Mouse (Mus musculus): Measurements from ENCODE around the gene Tbr1. TPM values are rescaled to one million over a fixed set of nuclear protein-coding genes. Genes with fewer than 3 reads are reported as not detected.

Tbr1 gene
- polyA plus RNA-seq, 1 experiment from 2014 or later = 0.09 TPM

DNA sequence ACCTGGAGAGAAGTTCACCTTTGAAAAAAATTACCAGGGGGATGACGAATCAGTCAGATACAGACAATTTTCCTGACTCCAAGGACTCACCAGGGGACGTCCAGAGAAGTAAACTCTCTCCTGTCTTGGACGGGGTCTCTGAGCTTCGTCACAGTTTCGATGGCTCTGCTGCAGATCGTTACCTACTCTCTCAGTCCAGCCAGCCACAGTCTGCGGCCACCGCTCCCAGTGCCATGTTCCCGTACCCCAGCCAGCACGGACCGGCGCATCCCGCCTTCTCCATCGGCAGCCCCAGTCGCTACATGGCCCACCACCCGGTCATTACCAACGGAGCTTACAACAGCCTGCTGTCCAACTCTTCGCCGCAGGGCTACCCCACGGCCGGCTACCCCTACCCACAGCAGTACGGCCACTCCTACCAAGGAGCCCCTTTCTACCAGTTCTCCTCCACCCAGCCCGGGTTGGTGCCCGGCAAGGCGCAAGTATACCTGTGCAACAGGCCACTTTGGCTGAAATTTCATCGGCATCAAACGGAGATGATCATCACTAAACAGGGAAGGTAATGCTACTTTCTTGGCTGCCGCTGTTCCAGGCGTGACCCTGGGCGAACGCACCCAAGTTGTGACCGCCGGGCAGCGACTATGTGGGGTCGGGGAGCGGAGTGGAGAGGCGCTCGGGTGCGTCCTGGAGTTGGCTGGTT is 2.3 kb downstream of the Tbr1 start:
- Histone ChIP-seq H3K4me3 (peak overlapping the region; percentile 16; the same call in 1 of the 2 replicates), H3K27ac (no peak overlapping the region), H3K27me3 (peaks cover 80% of the 10 kb centered on the region), H3K9me3 (no peaks in the 10 kb centered on the region), H3K4me2 (peak overlapping the region; percentile 34), H3K36me3 (no peaks in the 10 kb centered on the region), H3K9ac (no peak overlapping the region), H3K4me1 (peaks cover 17% of the 10 kb centered on the region)
- ATAC-seq (ENCODE audit: borderline replicate concordance, extremely low read depth, low FRiP score, low TSS enrichment) = no peak; the same call in 1 of the 2 replicates
- 2% methylated on average over 39 of the region's 39 CpGs for WGBS

DNA sequence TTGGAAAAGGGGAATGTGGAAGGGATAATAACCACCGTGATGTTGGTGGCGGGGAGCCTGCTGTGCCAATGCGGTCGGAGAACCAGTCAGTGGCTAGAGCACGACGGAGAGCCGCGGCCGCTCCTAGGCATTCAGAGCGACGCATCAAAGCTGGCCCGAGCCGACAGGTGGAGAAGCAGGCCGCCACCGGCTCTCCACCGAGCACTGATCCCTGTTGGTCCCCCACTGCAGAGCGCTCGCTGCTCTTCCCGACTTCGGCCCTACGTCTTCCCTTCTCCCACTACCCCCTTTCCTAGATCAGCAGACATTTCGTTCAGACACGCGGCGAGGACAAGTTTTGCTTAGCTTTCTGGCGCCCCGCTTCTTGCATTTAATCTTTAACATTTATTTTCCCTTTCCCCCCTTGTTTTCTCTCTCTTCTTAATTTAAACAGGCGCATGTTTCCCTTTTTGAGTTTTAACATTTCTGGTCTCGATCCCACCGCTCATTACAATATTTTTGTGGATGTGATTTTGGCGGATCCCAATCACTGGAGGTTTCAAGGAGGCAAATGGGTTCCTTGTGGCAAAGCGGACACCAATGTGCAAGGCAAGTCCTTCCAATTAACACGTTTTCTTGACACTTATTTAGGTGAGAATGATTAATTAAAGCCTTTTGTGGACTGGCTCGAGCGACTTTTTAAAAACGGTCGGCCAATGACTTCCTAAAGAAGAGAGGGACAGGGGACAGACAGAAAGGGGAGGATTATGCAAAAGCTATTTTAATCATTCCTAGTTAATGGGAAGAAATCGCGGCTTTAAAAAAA is 3.0 kb downstream of the Tbr1 start:
- Histone ChIP-seq H3K4me2 (peak overlapping the region; percentile 34), H3K4me3 (peak overlapping the region; percentile 16), H3K27ac (no peak overlapping the region), H3K27me3 (peaks cover 88% of the 10 kb centered on the region), H3K9ac (no peak overlapping the region), H3K4me1 (peaks cover 17% of the 10 kb centered on the region), H3K9me3 (no peaks in the 10 kb centered on the region), H3K36me3 (no peaks in the 10 kb centered on the region)
- ATAC-seq (ENCODE audit: borderline replicate concordance, extremely low read depth, low FRiP score, low TSS enrichment) = no peak
- 1% methylated on average over 39 of the region's 39 CpGs for WGBS

DNA sequence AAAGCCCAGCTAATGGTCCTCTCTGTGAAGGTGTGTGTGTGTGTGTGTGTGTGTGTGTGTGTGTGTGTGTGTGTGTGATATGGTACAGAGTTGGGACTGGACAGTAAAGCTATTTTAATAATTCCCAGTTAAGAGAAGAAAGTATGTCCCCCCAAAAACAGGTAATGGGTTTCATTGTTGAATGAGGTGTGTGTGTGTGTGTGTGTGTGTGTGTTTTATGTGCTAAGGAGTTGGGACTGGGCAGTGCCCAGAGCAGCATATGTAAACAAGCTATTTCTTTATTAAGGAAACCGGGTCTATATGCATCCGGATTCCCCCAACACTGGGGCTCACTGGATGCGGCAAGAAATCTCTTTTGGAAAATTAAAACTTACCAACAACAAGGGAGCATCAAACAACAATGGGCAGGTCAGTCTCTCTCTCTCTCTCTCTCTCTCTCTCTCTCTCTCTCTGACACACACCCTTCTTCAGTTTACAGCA is 3.7 kb downstream of the Tbr1 start:
- no peaks in the 10 kb centered on the region for H3K36me3 ChIP-seq

DNA sequence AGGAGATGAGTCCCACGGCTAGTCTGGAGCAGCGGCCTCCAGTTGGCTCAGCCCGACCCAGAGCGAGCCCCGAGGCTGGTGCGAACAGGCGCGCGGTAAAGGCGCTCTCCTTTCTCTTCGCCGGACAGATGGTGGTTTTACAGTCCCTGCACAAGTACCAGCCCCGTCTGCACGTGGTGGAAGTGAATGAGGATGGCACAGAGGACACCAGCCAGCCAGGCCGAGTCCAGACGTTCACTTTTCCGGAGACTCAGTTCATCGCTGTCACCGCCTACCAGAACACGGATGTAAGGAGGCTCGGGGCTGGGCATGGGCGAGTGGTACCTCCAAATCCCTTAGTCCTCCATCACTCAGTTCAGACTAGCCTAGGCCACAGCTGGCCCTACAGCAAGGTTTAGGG is 4.4 kb downstream of the Tbr1 start:
- 1% methylated on average over 22 of the region's 22 CpGs for WGBS
- no peak for ATAC-seq (ENCODE audit: borderline replicate concordance, extremely low read depth, low FRiP score, low TSS enrichment)
- Histone ChIP-seq H3K9ac (no peak overlapping the region), H3K4me2 (peak overlapping the region; percentile 6; the same call in 1 of the 2 replicates), H3K9me3 (no peaks in the 10 kb centered on the region), H3K27ac (no peak overlapping the region), H3K36me3 (no peaks in the 10 kb centered on the region), H3K27me3 (peaks cover 96% of the 10 kb centered on the region), H3K4me3 (0 out of 2 replicates have a peak overlapping the region, but pooled peaks have one; percentile 1), H3K4me1 (peaks cover 25% of the 10 kb centered on the region)

More for the DNA sequence above, 3.7 kb downstream of the Tbr1 start:
- Histone ChIP-seq H3K4me3 (no peak overlapping the region), H3K9me3 (no peaks in the 10 kb centered on the region), H3K4me1 (peaks cover 18% of the 10 kb centered on the region), H3K27ac (no peak overlapping the region), H3K9ac (no peak overlapping the region), H3K4me2 (no peak overlapping the region), H3K27me3 (peaks cover 94% of the 10 kb centered on the region)
- ATAC-seq (ENCODE audit: borderline replicate concordance, extremely low read depth, low FRiP score, low TSS enrichment) = no peak
- 4% methylated on average over 3 of the region's 3 CpGs for WGBS

DNA sequence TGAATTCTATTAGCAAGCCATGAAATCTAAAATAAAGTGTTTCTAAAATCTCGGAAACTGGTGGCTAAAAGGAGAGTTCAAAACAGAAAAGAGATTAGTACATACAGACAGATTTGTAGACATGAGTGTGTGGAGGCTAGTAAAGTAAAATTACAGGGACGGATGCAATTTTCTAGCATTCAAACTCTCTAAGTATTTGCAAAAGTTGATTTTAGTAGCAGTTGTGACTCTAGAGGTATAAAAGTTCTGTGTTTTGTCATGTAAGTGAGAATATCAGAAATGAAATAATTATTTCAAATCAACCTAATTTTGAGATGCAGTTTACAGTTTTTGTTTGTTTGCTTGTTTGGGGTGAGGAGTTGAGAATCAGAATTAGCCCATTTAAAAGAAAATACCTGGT is 5.1 kb downstream of the Tbr1 start:
- no peak for ATAC-seq (ENCODE audit: borderline replicate concordance, extremely low read depth, low FRiP score, low TSS enrichment)
- no peak overlapping the region for H3K9ac ChIP-seq
- no peak overlapping the region for H3K4me2 ChIP-seq
- peaks cover 29% of the 10 kb centered on the region for H3K4me1 ChIP-seq
- no peak overlapping the region for H3K27ac ChIP-seq
- no peaks in the 10 kb centered on the region for H3K9me3 ChIP-seq
- no peak overlapping the region for H3K4me3 ChIP-seq
- no peaks in the 10 kb centered on the region for H3K36me3 ChIP-seq
- WGBS = 25% methylated on average over 2 of the region's 2 CpGs
- H3K27me3 ChIP-seq = peaks cover 96% of the 10 kb centered on the region

DNA sequence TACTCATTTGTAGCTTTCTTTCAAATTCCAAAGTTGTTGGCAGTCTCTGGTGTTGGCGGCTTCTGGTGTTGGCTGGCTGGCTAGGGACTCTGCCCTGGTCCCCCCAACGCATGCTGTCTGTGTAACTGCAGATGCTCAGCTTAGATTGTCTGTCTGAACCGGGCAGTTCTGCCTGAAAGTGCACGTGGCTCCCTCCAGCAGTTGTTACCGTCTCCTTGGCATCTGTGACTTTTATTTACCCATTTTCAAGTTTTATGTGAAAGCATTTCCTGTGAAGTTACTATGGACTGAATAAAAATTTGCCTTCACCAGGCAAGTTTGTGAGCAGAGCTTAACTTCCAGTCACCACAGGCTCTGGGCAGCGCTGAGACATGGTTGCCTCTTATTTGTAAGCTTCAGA is 6.0 kb downstream of the Tbr1 start:
- H3K4me1 ChIP-seq = peaks cover 24% of the 10 kb centered on the region
- no peaks in the 10 kb centered on the region for H3K36me3 ChIP-seq
- ATAC-seq (ENCODE audit: borderline replicate concordance, extremely low read depth, low FRiP score, low TSS enrichment) = no peak
- no peak overlapping the region for H3K4me3 ChIP-seq
- peaks cover 94% of the 10 kb centered on the region for H3K27me3 ChIP-seq
- WGBS = 4% methylated on average over 6 of the region's 6 CpGs
- no peak overlapping the region for H3K4me2 ChIP-seq
- H3K27ac ChIP-seq = no peak overlapping the region
- no peaks in the 10 kb centered on the region for H3K9me3 ChIP-seq
- no peak overlapping the region for H3K9ac ChIP-seq

DNA sequence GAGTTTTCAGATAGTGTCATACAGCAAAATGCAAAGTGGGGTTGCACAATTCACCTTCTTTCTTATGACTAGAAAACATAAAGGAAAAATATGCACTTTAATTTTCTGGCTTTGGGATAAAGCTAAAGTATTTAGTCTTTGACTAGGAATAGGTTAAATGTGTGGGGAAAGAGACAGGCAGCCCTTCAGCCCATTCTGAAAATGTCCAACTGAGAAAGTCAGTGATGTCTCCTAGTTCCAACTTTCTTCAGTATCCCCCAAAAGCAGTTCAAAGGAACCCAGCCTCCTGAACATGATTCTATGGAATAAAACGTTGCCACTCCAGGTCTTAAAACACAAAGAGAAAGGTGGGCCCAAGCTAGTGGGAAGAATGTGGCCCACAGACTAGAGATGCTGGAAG is 6.7 kb downstream of the Tbr1 start:
- Histone ChIP-seq H3K4me1 (peaks cover 21% of the 10 kb centered on the region), H3K36me3 (no peaks in the 10 kb centered on the region), H3K9me3 (no peaks in the 10 kb centered on the region), H3K27me3 (peaks cover 94% of the 10 kb centered on the region), H3K9ac (no peak overlapping the region), H3K4me3 (no peak overlapping the region), H3K27ac (no peak overlapping the region), H3K4me2 (no peak overlapping the region)
- 8% methylated on average over 1 of the region's 1 CpGs for WGBS
- ATAC-seq (ENCODE audit: borderline replicate concordance, extremely low read depth, low FRiP score, low TSS enrichment) = no peak

DNA sequence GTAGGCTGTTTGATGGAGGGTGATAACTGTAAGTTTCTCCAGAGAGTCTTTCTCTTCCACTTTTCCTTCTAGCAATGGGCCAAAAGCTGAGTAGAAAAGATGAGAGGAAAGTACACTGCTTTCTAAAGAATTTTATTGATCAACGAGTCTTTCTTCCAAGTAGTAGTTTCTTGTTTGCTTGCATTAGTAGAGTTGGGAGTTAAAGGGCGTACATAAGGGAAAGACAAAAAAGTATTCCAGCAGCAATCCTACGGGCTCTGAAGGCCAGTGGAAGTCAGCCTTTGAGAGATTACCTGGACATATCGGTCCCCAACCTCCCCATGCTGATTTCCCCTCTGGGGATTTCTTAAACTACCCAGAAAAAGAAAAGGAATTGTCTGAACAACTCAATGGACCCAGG is 8.0 kb downstream of the Tbr1 start:
- Histone ChIP-seq H3K4me1 (peaks cover 22% of the 10 kb centered on the region), H3K9ac (no peak overlapping the region), H3K4me3 (no peak overlapping the region), H3K4me2 (no peak overlapping the region), H3K27ac (no peak overlapping the region), H3K9me3 (no peaks in the 10 kb centered on the region), H3K27me3 (peaks cover 92% of the 10 kb centered on the region), H3K36me3 (no peaks in the 10 kb centered on the region)
- ATAC-seq (ENCODE audit: borderline replicate concordance, extremely low read depth, low FRiP score, low TSS enrichment) = no peak
- WGBS = 56% methylated on average over 4 of the region's 4 CpGs

DNA sequence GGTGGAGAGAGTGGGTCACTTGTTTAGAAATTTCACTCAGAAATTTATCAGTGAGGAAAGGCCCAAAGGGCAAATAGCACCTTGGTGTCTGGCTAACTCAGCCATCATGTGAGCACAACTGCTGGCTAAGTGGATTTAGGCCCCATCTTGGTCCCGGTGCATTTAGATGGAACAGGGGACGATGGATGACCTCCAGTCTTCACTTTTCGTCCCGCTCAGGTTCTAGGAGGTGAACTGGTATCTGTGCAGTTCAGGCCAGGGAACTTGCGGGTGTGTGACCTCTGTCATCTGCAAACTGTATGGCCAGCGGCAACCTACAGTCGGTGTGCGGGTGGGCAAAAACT is 8.4 kb downstream of the Tbr1 start:
- H3K4me1 ChIP-seq = peaks cover 25% of the 10 kb centered on the region
- 33% methylated on average over 8 of the region's 8 CpGs for WGBS
- H3K36me3 ChIP-seq = no peaks in the 10 kb centered on the region
- no peak overlapping the region for H3K27ac ChIP-seq
- ATAC-seq (ENCODE audit: borderline replicate concordance, extremely low read depth, low FRiP score, low TSS enrichment) = no peak
- no peak overlapping the region for H3K9ac ChIP-seq
- peaks cover 92% of the 10 kb centered on the region for H3K27me3 ChIP-seq
- H3K9me3 ChIP-seq = no peaks in the 10 kb centered on the region
- H3K4me3 ChIP-seq = peak overlapping the region; percentile 51
- H3K4me2 ChIP-seq = peak overlapping the region; percentile 97

DNA sequence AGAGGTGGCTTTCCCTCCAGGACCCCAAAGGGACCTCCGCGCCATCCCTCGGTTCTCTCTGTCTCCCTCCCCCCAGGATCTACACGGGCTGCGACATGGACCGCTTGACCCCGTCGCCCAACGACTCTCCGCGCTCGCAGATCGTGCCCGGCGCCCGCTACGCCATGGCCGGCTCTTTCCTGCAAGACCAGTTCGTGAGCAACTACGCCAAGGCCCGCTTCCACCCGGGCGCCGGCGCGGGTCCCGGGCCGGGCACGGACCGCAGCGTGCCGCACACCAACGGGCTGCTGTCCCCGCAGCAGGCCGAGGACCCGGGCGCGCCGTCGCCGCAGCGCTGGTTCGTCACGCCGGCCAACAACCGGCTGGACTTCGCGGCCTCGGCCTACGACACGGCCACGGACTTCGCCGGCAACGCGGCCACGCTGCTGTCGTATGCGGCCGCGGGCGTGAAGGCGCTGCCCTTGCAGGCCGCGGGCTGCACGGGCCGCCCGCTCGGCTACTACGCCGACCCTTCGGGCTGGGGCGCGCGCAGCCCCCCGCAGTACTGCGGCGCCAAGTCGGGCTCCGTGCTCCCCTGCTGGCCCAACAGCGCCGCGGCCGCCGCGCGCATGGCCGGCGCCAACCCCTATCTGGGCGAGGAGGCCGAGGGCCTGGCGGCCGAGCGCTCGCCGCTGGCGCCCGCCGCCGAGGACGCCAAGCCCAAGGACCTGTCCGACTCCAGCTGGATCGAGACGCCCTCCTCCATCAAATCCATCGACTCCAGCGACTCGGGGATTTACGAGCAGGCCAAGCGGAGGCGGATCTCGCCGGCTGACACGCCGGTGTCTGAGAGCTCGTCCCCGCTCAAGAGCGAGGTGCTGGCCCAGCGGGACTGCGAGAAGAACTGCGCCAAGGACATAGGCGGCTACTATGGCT is 9.0 kb downstream of the Tbr1 start:
- no peaks in the 10 kb centered on the region for H3K36me3 ChIP-seq
- peaks cover 25% of the 10 kb centered on the region for H3K4me1 ChIP-seq
- H3K4me3 ChIP-seq = peak overlapping the region; percentile 51
- no peaks in the 10 kb centered on the region for H3K9me3 ChIP-seq
- H3K9ac ChIP-seq = peak overlapping the region; percentile 38
- peak overlapping the region; percentile 97 for H3K4me2 ChIP-seq
- H3K27me3 ChIP-seq = peaks cover 92% of the 10 kb centered on the region
- WGBS = 1% methylated on average over 111 of the region's 121 CpGs
- ATAC-seq (ENCODE audit: borderline replicate concordance, extremely low read depth, low FRiP score, low TSS enrichment) = peak; percentile 81
- H3K27ac ChIP-seq = no peak overlapping the region

DNA sequence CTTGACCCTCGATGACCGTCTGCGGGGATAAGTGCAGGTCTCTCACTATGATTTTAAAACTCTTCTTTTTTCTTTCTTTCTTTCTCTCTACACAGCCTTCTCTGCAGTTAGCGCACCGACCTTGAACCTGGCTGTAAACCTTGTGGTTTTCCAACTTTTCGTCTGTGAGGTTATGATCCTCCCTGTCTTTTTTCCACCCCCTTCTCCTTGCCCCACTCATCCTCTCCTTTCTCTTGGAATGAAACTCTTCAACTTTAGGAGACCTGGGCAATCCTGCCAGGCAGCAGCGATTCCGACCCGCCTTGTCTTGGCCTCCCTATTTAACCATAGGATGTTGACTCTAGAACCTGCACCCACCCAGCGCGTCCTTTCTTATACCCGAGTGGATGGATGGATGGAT is 9.8 kb downstream of the Tbr1 start:
- H3K4me2 ChIP-seq = peak overlapping the region; percentile 97
- ATAC-seq (ENCODE audit: borderline replicate concordance, extremely low read depth, low FRiP score, low TSS enrichment) = no peak
- H3K27me3 ChIP-seq = peaks cover 89% of the 10 kb centered on the region
- H3K27ac ChIP-seq = no peak overlapping the region
- H3K9ac ChIP-seq = peak overlapping the region; percentile 38
- H3K4me3 ChIP-seq = peak overlapping the region; percentile 51
- H3K36me3 ChIP-seq = no peaks in the 10 kb centered on the region
- H3K4me1 ChIP-seq = peaks cover 25% of the 10 kb centered on the region
- H3K9me3 ChIP-seq = no peaks in the 10 kb centered on the region
- 17% methylated on average over 12 of the region's 12 CpGs for whole genome bisulfite sequencing

Measured in lung, embryonic 15.5 days (tissue).